Mouse (Mus musculus) adrenal gland, postnatal 36 days (tissue): ENCODE measurements around the gene Gstm6. TPM values are rescaled to one million over a fixed set of nuclear protein-coding genes. Genes with fewer than 3 reads are reported as not detected.
"Not testable (repeated sequence)": the region's sequence is repeated elsewhere in the genome, so short reads cannot be mapped to it uniquely, and the experiment has no call there.

Experiments
- DNase-seq, 2 experiments: peaks; one replicate each; pipeline ENCODE4 v3.0.0; 2021; ENCODE audit warnings: mixed read lengths in 1 of 2
- total RNA-seq, 2 experiments: library from RNA; stranded (reverse); gene quantifications; 2 replicates each; pipeline ENCODE4 v1.2.3; 2021

The Gstm6 gene
- total RNA-seq, 2 experiments from 2014 or later, result 4.3 to 6.0 TPM

GRCm38 (mm10) chr3:107895194-107895719 is 48.3 kb downstream of the Gstm6 start:
- no peak for DNase-seq

- DNase-seq, result not testable (repeated sequence)
Measured at GRCm38 (mm10) chr3:107889236-107889635, 54.3 kb downstream of the Gstm6 start.

Other genes starting within 250 kb of the Gstm6 start
- 100 to 1,000 TPM; 230 to 232 TPM for gene Ahcyl1, start 247.2 kb downstream of the Gstm6 start, total RNA-seq
- 10 to 100 TPM; 14.2 to 27.4 TPM for gene Csf1, start 183.3 kb downstream of the Gstm6 start, total RNA-seq
- gene Eps8l3, start 66.5 kb downstream of the Gstm6 start, total RNA-seq, result not detected
- 10 to 100 TPM; 28.9 to 43.7 TPM for gene Gstm5, start 47.9 kb downstream of the Gstm6 start, total RNA-seq
- gene Gstm7, start 11.9 kb downstream of the Gstm6 start, total RNA-seq, result 100 to 1,000 TPM; 143 to 157 TPM
- not detected for gene Gstm3, start 25.5 kb upstream of the Gstm6 start, total RNA-seq
- 100 to 1,000 TPM; 143 to 261 TPM for gene Gstm2, start 42.7 kb upstream of the Gstm6 start, total RNA-seq
- 100 to 1,000 TPM; 325 to 425 TPM for gene Gstm1, start 74.2 kb upstream of the Gstm6 start, total RNA-seq
- 10 to 100 TPM; 12.0 to 19.0 TPM for gene Gstm4, start 101.1 kb upstream of the Gstm6 start, total RNA-seq
- gene Ampd2, start 142.9 kb upstream of the Gstm6 start, total RNA-seq, result 100 to 1,000 TPM; 133 to 143 TPM
- gene Gnat2, start 149.0 kb upstream of the Gstm6 start, total RNA-seq, result 10 to 100 TPM; 11.5 to 14.7 TPM
- gene Gnai3, start 202.4 kb upstream of the Gstm6 start, total RNA-seq, result 100 to 1,000 TPM; 159 to 181 TPM
- under 1 TPM; 0.13 to 0.16 TPM for gene Gpr61, start 211.1 kb upstream of the Gstm6 start, total RNA-seq
- gene Amigo1, start 242.6 kb upstream of the Gstm6 start, total RNA-seq, result 10 to 100 TPM; 20.0 to 22.3 TPM